Mouse (Mus musculus): ENCODE data around the gene Got2. TPM values are rescaled to one million over a fixed set of nuclear protein-coding genes. Genes with fewer than 3 reads are reported as not detected.

The Got2 gene
- polyA plus RNA-seq (2012; rRNA removed) = 197 and 223 TPM in 2 replicates

GRCm38 (mm10) chr8:95888285-95889136, at the start of gene Got2:
TSS of gene Got2 (minus strand) at chr8:95888547.

GRCm38 (mm10) chr8:95853102-95853843, 35.1 kb downstream of the Got2 start, which contains the start of gene Slc38a7:
TSS of gene Slc38a7 (minus strand) at chr8:95853539.

GRCm38 (mm10) chr8:95825162-95825561, 63.2 kb downstream of the Got2 start, which contains the start of gene Sap18b:
TSS of gene Sap18b (plus strand) at chr8:95825346.

Other genes starting within 250 kb of the Got2 start
- 0.60 and 0.63 TPM in 2 replicates for gene Ndrg4, start 211.6 kb downstream of the Got2 start, polyA plus RNA-seq (2012; rRNA removed)
- gene Setd6, start 172.7 kb downstream of the Got2 start, polyA plus RNA-seq (2012; rRNA removed) = 10.7 and 13.1 TPM in 2 replicates
- 34.5 and 37.4 TPM in 2 replicates for gene Cnot1, start 81.1 kb downstream of the Got2 start, polyA plus RNA-seq (2012; rRNA removed)
- gene Sap18b, start 63.2 kb downstream of the Got2 start, polyA plus RNA-seq (2012; rRNA removed) = 75.6 and 77.6 TPM in 2 replicates
- 7.5 and 7.9 TPM in 2 replicates for gene Slc38a7, start 35.0 kb downstream of the Got2 start, polyA plus RNA-seq (2012; rRNA removed)

All from liver, embryonic 18 days (tissue).